Mouse (Mus musculus) thymus, postnatal 14 days (tissue): ENCODE data around the gene Klk1b5.
A peak's percentile ranks its signal among the peaks of the same experiment; 100 is the strongest.
"Not testable (repeated sequence)": the region's sequence is repeated elsewhere in the genome, so short reads cannot be mapped to it uniquely, and the experiment has no call there.

Source experiments
- DNase-seq: peaks from one replicate; pipeline ENCODE4 v3.0.0; 2021

Gene Klk1b5

DNA sequence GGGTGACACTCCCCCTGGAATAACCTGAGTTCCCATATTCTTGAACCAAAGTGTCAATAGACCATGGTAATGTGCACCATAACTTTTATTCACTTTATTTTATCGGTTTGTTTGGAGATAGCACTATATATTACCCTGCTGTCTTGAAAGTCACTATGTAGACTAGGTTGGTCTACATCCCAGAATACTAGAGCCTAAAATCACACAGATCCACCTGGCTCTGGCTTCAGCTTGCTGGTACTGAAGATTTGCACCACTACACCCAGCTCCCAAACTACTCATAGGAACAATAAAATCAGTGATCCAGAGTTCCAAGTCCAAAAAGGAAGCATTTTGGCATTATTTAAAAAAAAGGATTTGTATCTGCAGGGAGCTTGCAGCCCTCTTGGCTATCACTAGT, at the start of gene Klk1b5:
TSS of gene Klk1b5 (plus strand) at position 301 of the 400 bp plus-strand sequence.
- no peak for DNase-seq

DNA sequence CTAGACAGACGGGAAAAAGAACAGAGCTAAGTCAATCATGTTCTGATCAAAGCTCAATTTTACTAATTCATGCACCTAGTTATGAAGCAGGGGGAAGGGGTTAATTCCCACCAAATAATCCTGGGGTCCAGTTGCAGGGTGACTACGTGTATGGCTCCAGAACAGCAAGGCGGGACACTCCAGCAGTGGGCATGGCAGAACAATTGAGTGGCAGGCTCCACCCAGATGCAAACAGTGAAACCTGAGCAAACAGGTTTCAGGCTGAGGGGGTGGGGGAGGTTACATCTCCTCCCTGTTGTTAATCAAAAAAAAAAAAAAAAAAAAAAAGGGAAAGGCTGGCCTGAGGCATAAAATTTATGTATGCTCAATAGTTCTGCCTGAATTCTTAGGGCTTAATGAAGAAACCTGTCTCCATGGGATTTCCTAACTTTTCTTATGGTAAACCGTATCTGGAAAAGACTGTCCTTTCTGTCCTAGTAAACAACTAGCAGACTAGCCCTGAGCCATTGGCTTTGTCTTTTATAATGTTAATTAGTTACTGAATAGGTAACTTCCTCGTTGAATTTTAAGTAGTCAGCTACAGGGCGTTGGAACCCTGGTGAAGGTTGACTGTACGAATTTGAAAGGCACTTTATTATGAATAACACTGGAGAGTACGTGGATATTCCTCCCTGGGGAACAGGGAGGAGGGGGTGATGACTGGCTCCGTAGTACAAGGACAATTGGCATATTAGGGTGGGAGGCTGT, 36.3 kb upstream of the Klk1b5 start:
- DNase-seq: no peak

- DNase-seq: not testable (repeated sequence)
Observed at GRCm38 (mm10) chr7:44186516-44186915, 29.2 kb upstream of the Klk1b5 start.

DNA sequence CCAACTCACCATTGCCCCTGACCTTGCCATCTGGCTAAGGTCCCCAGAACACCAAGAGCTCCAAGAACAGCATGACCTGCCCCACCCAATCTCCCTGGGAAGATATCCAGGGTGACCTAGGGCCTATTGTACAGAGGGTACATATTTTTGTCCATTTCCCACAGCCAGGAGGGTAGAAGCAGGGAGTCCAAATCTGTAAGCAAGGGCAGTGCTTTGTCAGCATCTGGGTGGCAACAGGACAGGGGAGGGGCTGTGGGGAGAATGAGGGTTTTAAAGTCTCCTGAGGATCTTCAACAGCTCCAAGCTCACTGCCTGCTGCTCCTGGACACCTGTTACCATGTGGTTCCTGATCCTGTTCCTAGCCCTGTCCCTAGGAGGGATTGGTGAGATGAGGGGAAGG, 27.8 kb upstream of the Klk1b5 start, which contains the start of gene Klk1b24:
TSS of gene Klk1b24 (plus strand) at position 301 of the 400 bp plus-strand sequence.
- DNase-seq: not testable (repeated sequence)

DNA sequence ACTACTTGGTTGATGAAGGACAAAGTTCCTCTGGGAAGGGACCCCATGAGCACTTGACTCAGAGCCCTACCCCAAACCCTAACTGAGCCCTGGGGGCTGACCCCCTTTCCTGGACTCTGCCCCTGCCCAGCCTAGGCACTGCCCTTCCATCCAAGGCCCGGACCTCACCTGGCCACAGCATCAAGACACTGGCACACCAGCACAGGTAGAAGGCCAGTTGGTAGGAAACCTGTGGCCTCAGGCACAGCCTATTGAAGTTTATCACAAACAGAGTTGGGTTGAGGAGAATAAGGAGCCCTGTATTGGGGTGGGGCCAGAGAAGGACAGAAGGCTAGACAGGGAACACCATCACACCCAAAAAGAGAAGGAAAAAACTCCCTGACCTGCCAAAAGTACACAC, 22.3 kb upstream of the Klk1b5 start:
- not testable (repeated sequence) for DNase-seq

- DNase-seq: no peak
Observed at GRCm38 (mm10) chr7:44197891-44198290, 17.9 kb upstream of the Klk1b5 start, which contains the start of gene Klk1b3. Gene Klk1b3 (plus strand): TSS chr7:44198191.

- DNase-seq: not testable (repeated sequence)
Observed at GRCm38 (mm10) chr7:44207135-44207534, 8.6 kb upstream of the Klk1b5 start, which contains the start of gene Klk1b4. Gene Klk1b4 (plus strand): TSS chr7:44207435.

- no peak for DNase-seq
Observed at GRCm38 (mm10) chr7:44208307-44208706, 7.4 kb upstream of the Klk1b5 start.

DNA sequence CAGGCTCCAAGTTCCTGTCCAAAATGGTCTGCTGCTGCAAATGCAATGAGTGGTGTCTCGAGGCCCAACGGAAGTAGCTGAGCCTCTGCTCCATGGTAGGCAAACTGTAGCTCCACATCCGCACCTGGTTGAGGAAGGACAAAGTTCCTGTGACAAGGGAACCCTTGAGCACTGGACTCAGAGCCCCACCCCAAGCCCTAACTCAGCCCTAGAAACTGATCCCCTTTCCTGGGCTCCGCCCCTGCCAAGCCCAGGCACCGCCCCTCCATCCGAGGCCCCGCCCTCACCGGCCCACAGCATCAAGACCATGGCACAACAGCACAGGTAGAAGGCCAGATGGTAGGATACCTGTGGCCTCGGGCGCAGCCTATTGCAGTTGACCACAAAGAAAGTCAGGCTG, 5.9 kb downstream of the Klk1b5 start:
- DNase-seq: not testable (repeated sequence)

GRCm38 (mm10) chr7:44222335-44222734, 6.6 kb downstream of the Klk1b5 start:
- DNase-seq: not testable (repeated sequence)

- DNase-seq: no peak
Observed at GRCm38 (mm10) chr7:44225076-44225475, 9.3 kb downstream of the Klk1b5 start, which contains the start of gene Klk1. Gene Klk1 (plus strand): TSS chr7:44225360.

GRCm38 (mm10) chr7:44235909-44236308, 20.2 kb downstream of the Klk1b5 start, which contains the start of gene Gm36864:
Gene Gm36864 (plus strand): TSS chr7:44236177.
- DNase-seq: no peak

GRCm38 (mm10) chr7:44239913-44240312, 24.2 kb downstream of the Klk1b5 start:
- DNase-seq: no peak

- DNase-seq: no peak
Observed at GRCm38 (mm10) chr7:44240712-44241111, 25.0 kb downstream of the Klk1b5 start.

- no peak for DNase-seq
Observed at GRCm38 (mm10) chr7:44241163-44241562, 25.4 kb downstream of the Klk1b5 start.

DNA sequence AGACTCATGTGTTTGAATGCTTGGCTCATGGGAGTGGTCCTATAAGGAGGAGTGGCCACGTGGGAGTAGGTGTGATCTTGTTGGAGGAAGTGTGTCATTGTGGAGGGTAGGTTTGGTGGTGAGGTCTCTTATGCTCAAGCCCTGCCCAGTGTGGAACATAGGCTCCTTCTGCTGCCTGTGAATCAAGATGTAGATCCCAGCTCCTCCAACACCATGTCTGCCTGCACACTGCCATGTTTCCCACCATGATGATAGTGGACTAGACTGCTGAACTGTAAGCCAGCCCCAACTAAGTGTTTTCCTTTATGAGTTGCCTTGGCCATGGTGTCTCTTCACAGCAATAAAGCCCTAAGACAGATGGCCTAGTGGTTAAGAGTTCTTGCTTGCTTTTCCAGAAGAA, 28.3 kb downstream of the Klk1b5 start:
- no peak for DNase-seq

DNA sequence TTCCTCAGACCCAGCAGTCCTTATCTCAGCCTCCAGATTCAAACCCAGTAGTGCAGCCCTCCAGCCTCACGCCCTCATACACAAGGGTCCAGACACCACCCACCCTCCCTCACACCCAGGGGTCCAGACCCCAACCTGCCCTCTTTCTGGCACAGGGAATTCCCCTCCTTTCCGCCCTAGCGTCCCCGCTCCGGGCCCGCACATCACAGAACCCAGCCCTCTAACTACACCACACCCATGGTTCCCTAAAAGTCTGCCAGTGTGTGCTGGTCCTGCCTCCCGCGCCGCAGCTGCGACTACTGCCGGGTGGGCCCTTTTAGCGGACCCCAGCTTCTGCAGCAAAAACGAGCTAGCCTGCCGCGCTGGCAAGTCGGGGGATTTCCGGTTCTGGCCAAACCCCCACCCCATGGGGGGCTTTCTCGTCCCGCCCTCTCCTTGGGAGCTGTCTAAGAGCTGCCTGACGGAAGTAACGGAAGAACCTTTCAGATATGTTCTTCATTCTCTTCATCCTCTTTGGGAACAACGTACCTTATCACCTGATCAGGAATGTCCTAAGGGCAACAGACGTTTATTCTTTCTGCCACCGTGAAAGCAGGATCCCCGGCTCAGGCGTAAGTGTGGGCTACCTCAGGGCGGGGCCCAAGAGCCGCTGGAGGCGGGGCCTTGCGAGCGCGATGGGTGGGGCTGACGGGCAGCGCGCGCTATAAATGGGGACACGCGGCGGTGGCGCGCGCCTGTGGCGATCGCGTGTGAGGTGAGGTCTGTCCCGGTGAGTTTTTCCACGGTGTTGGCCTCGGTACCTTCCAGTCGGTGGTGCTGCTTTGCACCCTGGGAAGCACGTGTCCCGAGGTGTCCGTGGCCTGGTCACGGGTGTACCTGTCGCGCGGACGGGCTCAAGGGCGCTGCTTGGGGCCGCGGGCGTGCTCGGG, 30.6 kb downstream of the Klk1b5 start, which contains the start of the genes 1700028J19Rik and 2410002F23Rik:
TSS of gene 1700028J19Rik (minus strand) at position 641 of the 929 bp plus-strand sequence.
TSS of gene 2410002F23Rik (plus strand) at position 668 of the 929 bp plus-strand sequence.
- peak; percentile 94 for DNase-seq

GRCm38 (mm10) chr7:44246984-44247470, 31.3 kb downstream of the Klk1b5 start:
- peak; percentile 66 for DNase-seq

GRCm38 (mm10) chr7:44247971-44248370, 32.2 kb downstream of the Klk1b5 start:
- no peak for DNase-seq

DNA sequence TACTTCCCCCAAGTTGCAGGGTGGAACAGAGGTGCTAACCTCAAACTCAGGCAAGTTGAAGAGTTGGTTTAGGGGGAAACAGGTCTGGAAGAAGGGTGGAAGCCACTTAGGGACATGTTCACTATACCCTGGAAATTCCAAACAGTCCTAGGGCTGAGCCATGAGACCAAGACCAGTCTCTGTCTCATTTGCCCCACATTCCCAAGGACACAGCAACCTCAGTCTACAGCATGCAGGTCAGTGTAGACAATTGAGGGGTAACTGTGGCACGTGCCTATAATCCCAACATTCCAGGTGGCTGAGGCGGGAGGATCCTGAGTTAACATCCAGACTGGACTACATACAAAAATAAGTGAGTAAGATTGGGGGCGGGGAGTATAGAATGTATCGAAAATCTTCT, 33.5 kb downstream of the Klk1b5 start:
- DNase-seq: no peak

DNA sequence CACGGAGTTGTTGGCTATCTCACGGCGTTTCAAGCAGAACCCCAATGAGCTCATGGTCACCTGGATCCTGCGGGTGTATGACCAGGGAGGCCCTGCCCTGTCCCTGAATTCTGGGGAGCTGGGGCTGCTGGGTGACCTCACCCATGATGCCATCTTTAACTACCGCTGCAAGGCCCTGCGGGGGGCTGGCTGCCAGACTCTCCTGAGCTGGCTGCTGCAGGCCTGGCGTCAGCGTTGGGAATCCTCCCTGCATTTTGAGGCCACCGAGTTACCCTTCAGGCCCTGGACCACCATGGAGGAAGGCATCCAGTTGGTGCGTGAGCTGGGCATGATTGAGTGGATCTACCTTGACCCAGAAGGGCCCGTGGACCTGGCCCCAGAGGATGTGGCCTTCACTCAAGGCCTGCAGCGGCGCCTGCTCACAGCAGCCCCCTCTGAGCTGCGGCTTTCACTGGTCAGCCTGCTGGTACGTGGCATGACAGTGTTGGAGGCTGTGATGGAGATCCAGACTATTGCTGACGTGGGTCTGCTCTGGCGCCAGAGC, 35.1 kb downstream of the Klk1b5 start:
- not testable (repeated sequence) for DNase-seq

DNA sequence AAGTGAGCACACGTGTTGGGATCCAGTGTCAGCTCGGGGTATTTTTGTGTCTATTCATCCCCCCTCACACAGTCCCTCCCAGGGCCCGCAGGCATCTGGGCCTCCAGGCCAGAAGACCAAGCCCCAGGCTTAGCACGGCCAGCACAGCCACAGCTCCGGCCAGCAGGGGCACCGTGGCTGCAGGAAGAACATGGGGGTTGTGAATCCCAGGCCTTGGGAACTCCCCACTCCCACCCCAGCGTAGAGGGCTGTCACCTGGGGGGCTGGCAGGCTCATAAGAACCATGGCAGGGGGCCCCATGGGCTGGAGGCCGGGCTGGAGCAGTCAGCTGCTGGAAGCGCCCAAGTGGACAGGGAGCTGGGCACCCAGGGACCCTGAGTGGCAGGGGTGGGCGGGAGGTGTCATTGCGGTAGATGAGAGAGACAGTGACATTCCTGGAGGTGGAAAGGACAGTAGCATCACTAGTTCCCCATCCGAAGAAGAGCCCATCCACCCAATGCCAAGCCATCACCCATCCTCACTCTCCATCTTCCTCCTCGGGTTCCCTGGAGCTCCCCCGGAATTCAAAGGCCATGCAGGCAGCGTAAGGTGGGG, 37.4 kb downstream of the Klk1b5 start:
- DNase-seq: no peak
